Mouse (Mus musculus) testis, adult 2 months (tissue): ENCODE measurements at regions not wholly inside any gene's neighbourhood (a gene's known extent, or its start where the extent isn't known, plus 50 kb on each side); places are given as distances from the start of the nearest gene placed in this dataset.

Source experiments
- CTCF ChIP-seq: fragments of 200-500 bp; IDR thresholded peaks from 2 replicates; pipeline ENCODE4 v1.5.1; 2012; ENCODE audit warnings: low read depth, mild to moderate bottlenecking, inconsistent platforms, low read length, moderate library complexity; ENCODE audit not compliant: control insufficient read depth, insufficient read depth, insufficient replicate concordance
- POLR2A ChIP-seq: fragments of 200-500 bp; IDR thresholded peaks from 2 replicates; pipeline ENCODE4 v1.6.1; 2012; ENCODE audit warnings: low read depth, mild to moderate bottlenecking, inconsistent platforms, low read length, moderate library complexity; ENCODE audit not compliant: control insufficient read depth

GRCm38 (mm10) chr19:56222496-56222895, 64.4 kb upstream of the Habp2 start:
- TF ChIP-seq CTCF, result no peak
- no peak for TF ChIP-seq POLR2A
